Mouse (Mus musculus): Measurements from ENCODE around the gene Iffo1. TPM values are rescaled to one million over a fixed set of nuclear protein-coding genes. Genes with fewer than 3 reads are reported as not detected.

Gene Iffo1
- total RNA-seq (2021), result 10 to 100 TPM; 51.9 to 57.4 TPM
- long read RNA-seq, experiment 1, transcript Iffo1-202 (9 exons, 2,840 nt), result major isoform, 6 of 47 reads
- long read RNA-seq, experiment 1, partial matches to known transcripts, result 9 of 47 reads
- long read RNA-seq, experiment 1, other reads (novel, unspliced or antisense), result 31 of 47 reads
- long read RNA-seq, experiment 2, transcript Iffo1-202 (9 exons, 2,840 nt), result major isoform, 7 of 55 reads
- long read RNA-seq, experiment 2, partial matches to known transcripts, result 11 of 55 reads
- long read RNA-seq, experiment 2, other reads (novel, unspliced or antisense), result 36 of 55 reads

- intact Hi-C loops (cut with DNase I), result loop anchor here (5.0 kb wide), 1 partner anchor 127 kb away; no protein-coding TSS in a partner anchor
- DNase-seq (ENCODE audit: low spot score in 2 of 2), result peak; percentile 93 to 97
These were observed at the start of gene Iffo1 for GRCm38 (mm10) chr6:125145001-125145400. Gene Iffo1 (plus strand): TSS chr6:125145241.

DNA sequence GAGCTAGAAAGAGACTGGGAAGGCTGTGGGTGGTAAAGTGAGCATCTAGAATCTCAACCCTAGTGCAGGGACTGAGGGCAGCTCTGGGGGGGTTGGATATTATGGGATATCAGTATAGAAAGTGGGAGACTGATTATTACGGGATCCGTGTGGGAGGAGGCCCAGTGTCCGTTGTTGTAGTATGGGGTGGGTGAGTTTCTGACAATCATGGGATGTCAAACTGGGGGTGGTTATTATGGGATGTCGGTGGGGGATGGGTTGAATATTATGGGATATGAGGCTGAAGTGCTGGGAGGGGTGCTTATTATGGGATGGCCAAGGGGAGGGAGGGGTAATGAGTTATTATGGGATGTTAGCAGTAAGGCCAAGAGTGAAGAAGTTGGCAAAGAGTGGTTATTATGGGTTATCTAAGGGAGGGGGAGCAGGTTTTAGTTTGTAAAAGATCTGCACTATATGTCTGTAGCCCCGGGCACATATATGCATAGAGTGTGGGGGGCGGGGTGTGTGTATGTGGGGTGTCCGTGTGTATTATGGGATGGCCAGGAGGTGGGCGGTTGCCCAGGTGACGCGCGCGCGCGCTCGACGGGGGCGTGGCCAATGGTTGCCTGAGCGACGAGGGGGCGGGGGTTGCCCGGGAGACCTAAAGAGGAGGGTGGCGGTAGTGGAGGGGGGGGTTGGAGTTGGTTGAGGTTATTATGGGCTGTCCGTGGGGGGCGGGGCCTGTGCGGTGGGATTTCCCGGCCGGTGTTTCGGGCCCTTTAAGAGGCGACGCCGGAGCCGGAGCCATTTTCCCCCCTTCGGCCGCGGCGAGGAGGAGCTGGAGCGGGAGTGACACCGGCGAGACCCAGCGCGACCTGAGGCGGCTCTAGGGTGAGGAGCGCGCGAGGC, 49.4 kb upstream of the Iffo1 start, which contains the start of gene Chd4:
Gene Chd4, plus strand, starts transcription at position 591 of the 888 bp plus-strand sequence.
- intact Hi-C loops (cut with DNase I), result no loop called here
- peak; percentile 98 to 99 for DNase-seq (ENCODE audit: low spot score in 2 of 2)

- DNase-seq (ENCODE audit: low spot score in 2 of 2), result no peak
- intact Hi-C loops (cut with DNase I), result no loop called here
These were observed 48.8 kb upstream of the Iffo1 start for GRCm38 (mm10) chr6:125096279-125096596.

DNA sequence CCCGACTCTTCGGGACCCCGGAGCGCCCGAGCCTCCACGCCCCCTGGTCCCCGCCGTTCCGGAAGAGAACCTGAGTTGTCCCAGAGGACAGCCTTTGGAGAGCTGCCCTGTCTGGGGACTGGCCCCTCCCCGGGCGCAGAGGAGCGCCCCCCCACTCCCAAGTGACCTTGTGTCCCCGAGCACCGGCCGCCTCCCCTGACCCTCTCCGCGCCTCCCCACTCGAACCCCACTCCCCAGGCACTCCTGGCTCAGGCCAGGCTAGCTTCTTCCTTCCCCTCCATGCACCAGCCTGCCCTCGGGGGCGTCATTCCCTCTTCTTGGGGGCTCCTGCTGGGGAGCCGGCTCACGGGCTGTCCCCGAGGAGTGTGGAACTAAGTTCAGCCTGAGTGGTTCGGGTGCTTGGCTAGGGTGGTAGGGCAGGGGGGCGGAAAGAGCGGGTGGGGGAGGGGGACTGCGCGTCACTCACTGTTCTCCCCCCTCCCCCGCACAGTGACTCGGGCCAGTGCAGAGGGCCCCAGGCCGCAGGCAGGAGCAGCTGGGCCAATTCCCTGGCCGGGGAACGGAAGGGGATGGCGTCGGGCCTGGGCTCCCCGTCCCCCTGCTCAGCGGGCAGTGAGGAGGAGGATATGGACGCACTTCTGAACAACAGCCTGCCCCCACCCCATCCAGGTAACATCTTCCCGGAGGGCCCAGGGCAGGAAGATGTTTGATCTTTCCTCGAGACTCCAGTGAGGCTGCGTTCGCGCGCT, 48.3 kb upstream of the Iffo1 start:
- DNase-seq (ENCODE audit: low spot score in 2 of 2), result peak; percentile 35 to 52
- intact Hi-C loops (cut with DNase I), result no loop called here

DNA sequence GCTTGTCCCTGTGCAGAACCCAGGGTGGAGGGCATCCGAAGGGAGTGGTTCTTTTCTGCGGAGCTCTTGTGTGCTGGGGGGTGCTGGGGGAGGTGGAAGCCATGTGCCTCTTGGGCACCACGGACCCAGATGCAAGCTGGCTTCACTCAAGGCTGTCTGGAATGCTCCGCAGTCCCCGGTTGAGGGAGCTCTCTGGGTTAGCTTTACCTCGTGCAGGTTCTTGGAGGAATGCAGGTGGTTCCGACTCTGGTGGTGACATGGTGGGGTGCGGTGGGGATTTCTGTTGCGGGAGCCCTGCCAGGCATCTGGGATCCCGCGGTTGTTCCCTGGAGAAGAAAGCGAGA, 47.7 kb upstream of the Iffo1 start:
- peak in 1 of 2 experiments; percentile 45 for DNase-seq (ENCODE audit: low spot score in 2 of 2)
- intact Hi-C loops (cut with DNase I), result no loop called here

DNA sequence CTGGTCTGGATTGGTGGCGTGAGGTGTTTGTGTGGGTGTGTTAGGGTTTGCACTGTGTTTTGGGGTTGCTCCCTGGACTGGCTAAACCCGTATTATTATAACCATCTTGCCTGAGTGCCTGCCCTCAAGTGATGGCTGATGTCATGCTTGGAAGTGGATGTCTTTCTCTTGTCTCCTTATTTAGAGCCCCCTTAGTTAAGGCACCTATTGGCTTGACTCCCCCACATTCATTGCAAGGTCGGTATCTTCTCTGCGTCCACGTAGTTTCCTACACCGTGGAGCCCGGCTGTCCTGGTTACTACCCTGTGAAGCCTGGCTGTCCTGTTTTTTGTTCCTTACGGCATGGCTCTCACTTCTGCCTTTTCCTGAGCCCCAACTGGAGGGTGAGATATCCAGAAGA, 47.1 kb upstream of the Iffo1 start:
- intact Hi-C loops (cut with DNase I), result no loop called here
- DNase-seq (ENCODE audit: low spot score in 2 of 2), result no peak

- intact Hi-C loops (cut with DNase I), result no loop called here
- no peak for DNase-seq (ENCODE audit: low spot score in 2 of 2)
These were observed 46.5 kb upstream of the Iffo1 start for GRCm38 (mm10) chr6:125098513-125098912.

GRCm38 (mm10) chr6:125099421-125099971, 45.5 kb upstream of the Iffo1 start:
- DNase-seq (ENCODE audit: low spot score in 2 of 2), result no peak
- intact Hi-C loops (cut with DNase I), result no loop called here

DNA sequence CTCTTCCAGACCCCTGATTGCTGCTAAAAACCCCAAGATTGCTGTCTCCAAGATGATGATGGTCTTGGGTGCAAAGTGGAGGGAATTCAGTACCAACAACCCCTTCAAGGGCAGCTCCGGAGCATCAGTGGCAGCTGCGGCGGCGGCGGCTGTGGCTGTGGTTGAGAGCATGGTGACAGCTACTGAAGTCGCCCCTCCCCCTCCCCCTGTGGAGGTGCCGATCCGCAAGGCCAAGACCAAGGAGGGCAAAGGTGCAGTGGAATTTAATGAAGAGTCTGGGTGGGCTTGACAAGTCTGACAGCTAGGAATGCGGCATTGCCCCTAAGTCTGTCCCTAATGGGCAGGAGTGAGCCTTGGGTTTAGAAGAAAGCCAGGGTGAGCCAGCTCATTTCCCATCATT, 43.6 kb upstream of the Iffo1 start:
- intact Hi-C loops (cut with DNase I), result no loop called here
- no peak for DNase-seq (ENCODE audit: low spot score in 2 of 2)

DNA sequence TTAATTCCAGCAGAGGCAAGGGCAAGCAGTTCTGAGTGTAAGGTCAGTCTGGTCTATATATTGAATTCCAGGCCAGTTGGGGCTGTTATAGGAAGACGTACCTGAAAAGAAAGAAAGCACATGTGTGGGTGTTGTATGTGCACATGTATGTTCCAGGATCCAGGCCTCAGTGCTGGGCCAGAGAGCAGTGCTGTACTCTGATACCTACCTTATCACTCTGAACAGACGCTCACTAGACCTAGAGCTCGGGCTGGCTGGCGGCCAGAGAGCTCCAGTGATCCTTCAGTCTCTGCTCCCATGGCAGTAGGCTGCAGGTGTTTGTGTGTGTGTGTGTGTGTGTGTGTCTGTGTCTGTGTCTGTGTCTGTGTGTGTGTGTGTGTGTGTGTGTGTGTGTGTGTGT, 40.8 kb upstream of the Iffo1 start:
- intact Hi-C loops (cut with DNase I), result no loop called here
- DNase-seq (ENCODE audit: low spot score in 2 of 2), result no peak

GRCm38 (mm10) chr6:125107705-125108104, 37.3 kb upstream of the Iffo1 start:
- peak in 1 of 2 experiments; percentile 45 for DNase-seq (ENCODE audit: low spot score in 2 of 2)
- intact Hi-C loops (cut with DNase I), result loop anchor here (2.0 kb wide), 1 partner anchor 17 kb away; no protein-coding TSS in a partner anchor

DNA sequence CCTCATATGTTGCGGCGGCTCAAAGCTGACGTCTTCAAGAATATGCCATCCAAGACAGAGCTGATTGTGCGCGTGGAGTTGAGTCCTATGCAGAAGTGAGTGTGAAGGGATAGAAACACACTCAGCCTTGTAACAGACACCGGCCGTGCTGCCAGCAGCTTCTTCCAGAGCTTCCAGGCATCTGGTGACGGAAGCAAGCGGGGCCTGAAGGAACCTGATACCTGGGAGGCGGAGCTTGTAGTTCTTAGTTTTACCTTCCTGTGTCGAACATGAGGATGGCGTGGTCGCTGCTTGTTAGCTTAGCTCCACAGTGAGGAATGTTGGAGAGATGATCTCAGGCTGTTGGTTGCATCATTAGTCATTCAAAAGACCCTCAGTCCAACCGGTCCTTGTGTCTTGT, 35.7 kb upstream of the Iffo1 start:
- no peak for DNase-seq (ENCODE audit: low spot score in 2 of 2)
- intact Hi-C loops (cut with DNase I), result no loop called here

- peak; percentile 57 to 79 for DNase-seq (ENCODE audit: low spot score in 2 of 2)
- intact Hi-C loops (cut with DNase I), result no loop called here
These were observed 34.1 kb upstream of the Iffo1 start for GRCm38 (mm10) chr6:125110927-125111326.

DNA sequence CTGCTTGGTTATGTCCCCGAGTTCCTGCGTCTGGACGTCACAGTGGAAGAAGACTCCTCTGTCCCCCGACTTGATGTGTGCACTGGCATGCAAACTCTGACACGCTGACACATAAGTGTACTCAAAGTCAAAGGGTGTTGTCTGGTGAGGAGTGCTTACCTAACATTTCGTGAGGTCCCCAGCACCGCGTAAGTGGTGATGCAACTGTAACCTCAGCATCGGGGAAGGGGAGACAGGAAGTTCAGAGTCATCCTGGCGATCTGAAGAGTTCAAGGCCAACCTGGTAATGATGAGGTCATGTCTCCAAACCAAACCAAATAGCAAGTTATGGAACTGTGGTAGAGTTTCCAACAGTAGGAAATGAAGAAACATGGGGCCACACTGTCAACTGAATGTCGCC, 32.5 kb upstream of the Iffo1 start:
- DNase-seq (ENCODE audit: low spot score in 2 of 2), result no peak
- intact Hi-C loops (cut with DNase I), result no loop called here

- no peak for DNase-seq (ENCODE audit: low spot score in 2 of 2)
- intact Hi-C loops (cut with DNase I), result no loop called here
These were observed 25.7 kb upstream of the Iffo1 start for GRCm38 (mm10) chr6:125119387-125119786.

DNA sequence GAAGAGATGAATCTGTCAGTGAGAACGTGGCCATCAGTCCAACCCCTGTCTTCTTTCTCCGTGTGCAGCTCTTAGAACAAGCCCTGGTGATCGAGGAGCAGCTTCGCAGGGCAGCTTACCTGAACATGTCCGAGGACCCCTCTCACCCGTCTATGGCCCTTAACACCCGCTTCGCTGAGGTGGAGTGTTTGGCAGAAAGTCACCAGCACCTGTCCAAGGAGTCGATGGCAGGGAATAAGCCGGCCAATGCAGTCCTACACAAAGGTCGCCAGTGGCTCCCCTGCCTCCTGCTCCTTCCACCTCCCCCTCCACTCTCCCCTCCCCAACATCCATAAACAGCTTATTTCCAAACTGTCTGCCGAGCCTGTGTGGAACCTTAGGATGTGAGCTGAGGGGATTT, 16.3 kb upstream of the Iffo1 start:
- intact Hi-C loops (cut with DNase I), result no loop called here
- DNase-seq (ENCODE audit: low spot score in 2 of 2), result no peak

DNA sequence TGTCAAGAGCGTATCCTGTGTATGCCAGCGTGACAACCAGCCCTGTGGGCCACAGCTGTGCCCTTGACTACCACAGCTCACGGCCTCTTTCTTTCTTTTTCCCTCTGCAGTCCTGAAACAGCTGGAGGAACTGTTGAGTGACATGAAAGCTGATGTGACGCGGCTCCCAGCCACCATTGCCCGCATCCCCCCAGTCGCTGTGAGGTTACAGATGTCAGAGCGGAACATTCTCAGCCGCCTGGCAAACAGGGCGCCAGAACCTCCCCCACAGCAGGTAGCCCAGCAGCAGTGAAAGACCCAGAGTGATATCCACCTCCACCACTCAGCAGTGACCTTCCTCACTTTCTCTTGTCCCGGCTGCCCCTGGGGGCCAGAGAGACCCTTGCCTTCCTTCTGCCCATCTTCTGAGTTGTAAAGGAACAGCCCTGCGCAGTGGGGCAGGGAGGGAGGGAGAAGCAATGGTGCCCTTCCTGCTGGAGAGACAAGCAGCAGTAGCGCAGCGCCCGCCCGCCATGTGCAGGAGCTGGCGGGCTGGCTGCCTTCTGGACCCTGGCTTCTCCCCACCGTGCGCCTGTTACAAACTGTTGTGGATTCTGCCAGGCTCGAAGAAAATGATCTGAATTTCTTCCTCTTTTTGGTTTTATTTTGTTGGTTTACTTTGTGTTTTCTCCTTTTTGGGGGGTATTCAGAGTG, 15.2 kb upstream of the Iffo1 start:
- no peak for DNase-seq (ENCODE audit: low spot score in 2 of 2)
- intact Hi-C loops (cut with DNase I), result no loop called here

GRCm38 (mm10) chr6:125131302-125132156, 13.5 kb upstream of the Iffo1 start, which contains the start of gene Nop2:
Gene Nop2 (plus strand): TSS chr6:125131909.
- DNase-seq (ENCODE audit: low spot score in 2 of 2), result peak; percentile 86
- intact Hi-C loops (cut with DNase I), result no loop called here
